Mouse (Mus musculus) heart, postnatal 0 days (tissue): ENCODE data around the gene Relt.

Experiments
- CTCF ChIP-seq: IDR thresholded peaks from 2 replicates; pipeline ENCODE4 v1.5.1; 2016; ENCODE audit warnings: antibody characterized with exemption, control low read depth, low read depth
- EP300 ChIP-seq: IDR thresholded peaks from 2 replicates; pipeline ENCODE4 v1.6.1; 2016; ENCODE audit warnings: antibody characterized with exemption, low read depth

DNA sequence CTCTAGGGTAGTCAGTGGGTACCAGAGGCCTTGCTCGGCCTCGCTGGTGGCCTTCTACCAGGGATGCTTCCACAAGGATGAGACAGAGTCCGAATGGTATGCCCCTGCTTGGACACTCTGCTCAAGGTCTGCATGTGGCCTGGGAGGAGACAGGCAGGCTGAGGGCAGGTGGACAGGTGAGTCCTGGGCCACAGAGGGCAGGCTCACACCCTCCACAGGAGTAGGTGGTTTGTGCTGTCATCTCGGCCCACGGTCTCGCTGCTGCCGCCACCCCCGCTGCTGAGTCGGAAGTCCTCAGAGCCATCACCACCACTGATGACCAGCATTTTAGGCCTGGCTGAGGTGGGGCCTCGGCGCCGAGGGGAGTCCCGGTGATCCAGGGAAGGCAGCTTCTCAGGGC is 10.0 kb upstream of the Relt start:
- TF ChIP-seq CTCF (no peak), EP300 (no peak)
